Mouse (Mus musculus): ENCODE data around the gene Tbl3. TPM values are rescaled to one million over a fixed set of nuclear protein-coding genes. Genes with fewer than 3 reads are reported as not detected.
A peak's percentile ranks its signal among the peaks of the same experiment; 100 is the strongest.
"Not testable (repeated sequence)": the region's sequence is repeated elsewhere in the genome, so short reads cannot be mapped to it uniquely, and the experiment has no call there.

Gene Tbl3
- polyA plus RNA-seq, 1 experiment from 2014 or later = 50.5 TPM

DNA sequence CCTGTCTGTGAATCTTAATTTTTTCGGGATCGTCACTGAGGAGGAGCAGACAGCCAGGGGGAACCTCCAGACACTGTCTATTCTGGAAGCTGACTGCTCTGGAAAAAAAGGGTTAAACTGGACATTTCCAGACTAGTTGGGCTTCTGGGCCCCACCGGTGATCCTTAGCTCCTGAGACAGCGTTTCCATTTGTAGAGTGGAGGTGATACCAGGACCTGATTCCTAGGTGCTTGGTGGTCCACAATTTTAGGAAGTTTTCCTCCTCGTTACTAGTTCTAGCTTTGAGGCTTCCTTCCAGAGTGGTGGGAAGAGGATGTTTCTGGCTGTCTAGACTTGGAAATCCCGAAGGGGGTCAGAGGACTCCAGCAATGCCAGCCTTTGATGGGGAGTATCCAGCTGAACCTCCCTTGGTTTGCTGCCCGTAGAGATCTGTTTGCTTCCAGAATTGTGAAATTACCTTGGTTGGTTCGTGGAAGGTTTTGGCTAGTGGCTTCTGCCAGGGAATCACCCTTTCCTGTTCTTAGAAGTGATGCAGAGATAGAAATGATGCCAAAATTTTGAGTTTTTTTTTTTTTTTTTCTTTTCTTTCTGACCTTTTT is 37.1 kb downstream of the Tbl3 start:
- TF ChIP-seq CTCF (IDR thresholded peaks at IDR 0.05; ENCODE audit: low read depth) = no peak
- H3K27ac ChIP-seq = peak overlapping the region; percentile 89
- H3K9me3 ChIP-seq (replicated peaks; ENCODE audit: low read length) = no peaks in the 10 kb centered on the region
- 6% methylated on average over 8 of the region's 8 CpGs for WGBS
- peak overlapping the region; percentile 98 for H3K4me3 ChIP-seq (replicated peaks; ENCODE audit: low read depth, low read length)
- DNase-seq (ENCODE audit: low spot score) (no peak), ATAC-seq (replicated peaks; ENCODE audit: low FRiP score, low read depth) (no peak)
- H3K27me3 ChIP-seq (ENCODE audit: insufficient read depth, low read length) = no peaks in the 10 kb centered on the region
- H3K9ac ChIP-seq (ENCODE audit: low read depth, low read length) = peak overlapping the region; percentile 93
- H3K36me3 ChIP-seq (ENCODE audit: insufficient read depth, low read length) = no peaks in the 10 kb centered on the region
- peaks cover 21% of the 10 kb centered on the region for H3K4me1 ChIP-seq (replicated peaks; ENCODE audit: insufficient read depth, low read length)
- H3K4me2 ChIP-seq (ENCODE audit: low read length) = peak overlapping the region; percentile 74

DNA sequence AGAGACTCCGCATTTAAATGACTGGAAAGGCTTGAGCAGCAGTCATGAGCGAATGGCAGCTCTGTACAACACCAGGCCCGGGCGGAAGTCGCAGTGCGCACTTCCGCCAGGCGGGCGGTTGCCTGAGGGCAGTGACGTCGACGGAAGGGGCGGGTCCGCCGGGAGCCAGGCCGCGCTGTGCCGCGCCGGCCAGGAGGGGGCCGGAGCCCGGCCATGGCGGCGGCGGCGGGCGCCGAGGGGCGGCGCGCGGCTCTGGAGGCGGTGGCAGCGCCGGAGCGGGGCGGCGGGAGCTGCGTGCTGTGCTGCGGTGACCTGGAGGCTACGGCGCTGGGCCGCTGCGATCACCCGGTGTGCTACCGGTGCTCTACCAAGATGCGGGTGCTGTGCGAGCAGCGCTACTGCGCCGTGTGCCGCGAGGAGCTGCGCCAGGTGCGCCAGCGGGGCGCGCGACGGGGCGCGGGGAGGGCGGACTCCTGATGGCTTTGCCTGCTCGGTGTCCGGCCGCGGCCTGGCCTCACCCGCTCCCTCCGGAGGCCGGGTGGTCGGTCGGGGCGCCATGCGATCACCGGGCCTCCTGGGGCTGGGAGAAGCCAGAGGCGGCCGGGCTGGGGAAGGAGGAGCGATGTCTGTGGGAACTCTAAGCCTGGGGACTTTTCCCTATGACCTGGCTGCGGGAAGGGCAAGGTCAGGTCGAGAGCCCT is 37.8 kb downstream of the Tbl3 start, which contains the start of gene Zfp598:
Gene Zfp598 (plus strand): TSS at position 143 of the 701 bp plus-strand sequence.
- ATAC-seq (replicated peaks; ENCODE audit: low FRiP score, low read depth) (peak; percentile 97), DNase-seq (ENCODE audit: low spot score) (peak; percentile 98)
- Histone ChIP-seq H3K27me3 (ENCODE audit: insufficient read depth, low read length) (no peaks in the 10 kb centered on the region), H3K4me2 (ENCODE audit: low read length) (peak within 1 kb of the TSS; percentile 74), H3K36me3 (ENCODE audit: insufficient read depth, low read length) (no peaks in the 10 kb centered on the region), H3K4me3 (replicated peaks; ENCODE audit: low read depth, low read length) (peak within 1 kb of the TSS; percentile 98), H3K9ac (ENCODE audit: low read depth, low read length) (peak within 1 kb of the TSS; percentile 93), H3K9me3 (replicated peaks; ENCODE audit: low read length) (no peaks in the 10 kb centered on the region), H3K27ac (peak within 1 kb of the TSS; percentile 89), H3K4me1 (replicated peaks; ENCODE audit: insufficient read depth, low read length) (peaks cover 21% of the 10 kb centered on the region)
- under 1% methylated on average over 68 of the region's 80 CpGs for WGBS
- peak; percentile 41 for TF ChIP-seq CTCF (IDR thresholded peaks at IDR 0.05; ENCODE audit: low read depth)

DNA sequence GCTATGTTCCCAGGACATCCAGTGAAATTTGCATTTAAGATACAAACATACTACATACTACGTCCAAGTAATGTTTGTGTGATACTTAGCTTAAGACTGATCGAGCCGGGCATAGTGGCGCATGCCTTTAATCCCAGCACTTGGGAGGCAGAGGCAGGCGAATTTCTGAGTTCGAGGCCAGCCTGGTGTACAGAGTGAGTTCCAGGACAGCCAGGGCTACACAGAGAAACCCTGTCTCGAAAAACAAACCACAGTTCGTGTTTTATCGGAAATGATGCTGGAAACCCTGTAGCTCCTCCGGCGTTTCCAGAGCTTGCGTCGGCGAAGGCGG is 38.3 kb downstream of the Tbl3 start:
- WGBS = 10% methylated on average over 15 of the region's 15 CpGs

DNA sequence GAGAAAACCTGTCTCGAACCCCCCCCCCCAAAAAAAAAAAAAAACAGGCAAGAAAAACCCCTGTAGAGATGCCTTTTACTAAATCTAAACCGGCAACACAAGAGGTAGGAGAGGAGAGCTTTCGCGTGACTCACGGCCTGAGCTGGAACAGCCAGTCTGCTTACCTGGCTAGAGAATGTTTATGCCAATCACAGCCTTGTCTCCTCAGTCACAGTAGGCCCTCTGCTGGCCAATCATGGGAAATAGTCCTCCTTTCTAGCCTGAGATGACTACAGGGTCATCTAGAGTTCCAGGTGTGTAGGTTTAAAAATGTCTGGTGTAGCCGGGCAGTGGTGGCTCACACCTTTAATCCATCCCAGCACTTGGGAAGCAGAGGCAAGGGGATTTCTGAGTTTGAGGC is 40.0 kb downstream of the Tbl3 start:
- ATAC-seq (replicated peaks; ENCODE audit: low FRiP score, low read depth) = no peak; the same call in 1 of the 2 replicates
- peaks cover 20% of the 10 kb centered on the region for H3K4me1 ChIP-seq (replicated peaks; ENCODE audit: insufficient read depth, low read length)

More for the DNA sequence above, 38.3 kb downstream of the Tbl3 start:
- H3K36me3 ChIP-seq (ENCODE audit: insufficient read depth, low read length); H3K27me3 ChIP-seq (ENCODE audit: insufficient read depth, low read length); ATAC-seq (replicated peaks; ENCODE audit: low FRiP score, low read depth); DNase-seq (ENCODE audit: low spot score); H3K9me3 ChIP-seq (replicated peaks; ENCODE audit: low read length): not testable (repeated sequence)
- Histone ChIP-seq H3K27ac (peak overlapping the region; percentile 89), H3K9ac (ENCODE audit: low read depth, low read length) (peak overlapping the region; percentile 93; the same call in 1 of the 2 replicates), H3K4me3 (replicated peaks; ENCODE audit: low read depth, low read length) (peak overlapping the region; percentile 98), H3K4me1 (replicated peaks; ENCODE audit: insufficient read depth, low read length) (peaks cover 21% of the 10 kb centered on the region), H3K4me2 (ENCODE audit: low read length) (peak overlapping the region; percentile 74)

DNA sequence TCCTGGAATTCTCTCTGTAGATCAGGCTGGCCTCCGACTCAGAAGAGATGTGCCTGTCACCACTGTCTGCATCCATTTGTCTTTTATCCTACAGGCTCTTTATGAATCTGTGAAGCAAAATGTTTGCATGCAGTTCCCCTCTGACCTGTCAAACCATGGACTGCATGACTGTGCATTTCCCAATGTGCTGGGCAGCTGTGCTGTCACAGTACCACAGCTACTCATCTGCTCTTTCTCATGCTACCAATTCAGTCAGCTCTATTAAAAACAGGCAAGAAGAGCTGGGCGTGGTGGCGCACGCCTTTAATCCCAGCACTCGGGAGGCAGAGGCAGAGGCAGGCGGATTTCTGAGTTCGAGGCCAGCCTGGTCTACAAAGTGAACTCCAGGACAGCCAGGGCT is 40.4 kb downstream of the Tbl3 start:
- H3K9ac ChIP-seq (ENCODE audit: low read depth, low read length); H3K4me3 ChIP-seq (replicated peaks; ENCODE audit: low read depth, low read length); ATAC-seq (replicated peaks; ENCODE audit: low FRiP score, low read depth); H3K9me3 ChIP-seq (replicated peaks; ENCODE audit: low read length); H3K27ac ChIP-seq; DNase-seq (ENCODE audit: low spot score); H3K4me2 ChIP-seq (ENCODE audit: low read length); H3K27me3 ChIP-seq (ENCODE audit: insufficient read depth, low read length); H3K36me3 ChIP-seq (ENCODE audit: insufficient read depth, low read length): not testable (repeated sequence)
- H3K4me1 ChIP-seq (replicated peaks; ENCODE audit: insufficient read depth, low read length) = peaks cover 15% of the 10 kb centered on the region
- 72% methylated on average over 7 of the region's 7 CpGs for WGBS

More for the DNA sequence above, 40.0 kb downstream of the Tbl3 start:
- Histone ChIP-seq H3K9ac (ENCODE audit: low read depth, low read length) (no peak overlapping the region), H3K27ac (no peak overlapping the region), H3K27me3 (ENCODE audit: insufficient read depth, low read length) (no peaks in the 10 kb centered on the region), H3K4me2 (ENCODE audit: low read length) (no peak overlapping the region), H3K36me3 (ENCODE audit: insufficient read depth, low read length) (no peaks in the 10 kb centered on the region), H3K9me3 (replicated peaks; ENCODE audit: low read length) (no peaks in the 10 kb centered on the region), H3K4me3 (replicated peaks; ENCODE audit: low read depth, low read length) (no peak overlapping the region)
- WGBS = 33% methylated on average over 6 of the region's 6 CpGs
- peak; percentile 85 for TF ChIP-seq CTCF (IDR thresholded peaks at IDR 0.05; ENCODE audit: low read depth)
- peak; percentile 86 for DNase-seq (ENCODE audit: low spot score)

DNA sequence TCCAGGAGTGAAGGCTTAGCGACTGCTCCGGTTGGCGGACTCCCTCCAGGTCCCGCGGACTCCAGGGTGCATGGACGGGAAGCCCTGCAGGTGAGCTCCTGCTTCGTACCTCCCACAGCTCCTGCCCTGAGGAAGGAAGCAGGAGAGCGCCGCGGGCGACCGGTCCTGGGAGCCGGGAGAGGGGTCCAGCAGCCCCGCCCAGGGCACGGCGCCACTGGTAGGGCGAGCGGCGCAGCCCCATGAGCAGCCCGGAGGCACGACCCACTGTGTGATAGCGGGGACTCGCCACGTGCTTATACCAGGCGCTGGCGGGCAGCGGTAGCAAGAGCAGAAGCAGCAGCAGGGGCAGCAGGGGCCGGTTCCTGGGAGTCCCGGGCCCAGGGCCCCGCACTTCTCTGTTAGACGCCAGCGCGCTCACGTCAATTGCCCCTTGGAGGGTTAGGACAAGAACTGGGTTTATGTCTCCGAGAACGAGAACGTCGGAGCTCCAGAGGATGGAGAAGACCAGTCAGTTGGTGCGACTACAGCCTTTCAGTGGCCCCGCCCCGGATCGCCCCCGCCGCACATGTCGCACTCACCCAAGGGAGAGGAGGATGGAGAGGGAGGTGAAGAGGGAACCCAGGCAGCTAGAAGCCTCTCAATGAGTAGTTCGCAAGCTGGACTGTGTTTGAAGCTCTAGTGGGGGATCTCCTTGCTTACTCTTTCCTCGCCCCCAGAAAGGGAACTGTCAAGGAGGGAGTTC is 49.3 kb downstream of the Tbl3 start, which contains the start of gene Npw:
Gene Npw (minus strand): TSS at position 441 of the 742 bp plus-strand sequence.
- peaks cover 10% of the 10 kb centered on the region for H3K4me1 ChIP-seq (replicated peaks; ENCODE audit: insufficient read depth, low read length)
- no peak within 1 kb of the TSS for H3K27ac ChIP-seq
- H3K4me2 ChIP-seq (ENCODE audit: low read length) = peak within 1 kb of the TSS; percentile 64
- 3% methylated on average over 47 of the region's 47 CpGs for WGBS
- H3K9me3 ChIP-seq (replicated peaks; ENCODE audit: low read length) = no peaks in the 10 kb centered on the region
- ATAC-seq (replicated peaks; ENCODE audit: low FRiP score, low read depth) = peak; percentile 52
- no peaks in the 10 kb centered on the region for H3K36me3 ChIP-seq (ENCODE audit: insufficient read depth, low read length)
- H3K4me3 ChIP-seq (replicated peaks; ENCODE audit: low read depth, low read length) = peak within 1 kb of the TSS; percentile 34
- peaks cover 5% of the 10 kb centered on the region; the same call in 1 of the 2 replicates for H3K27me3 ChIP-seq (ENCODE audit: insufficient read depth, low read length)
- TF ChIP-seq CTCF (IDR thresholded peaks at IDR 0.05; ENCODE audit: low read depth) = no peak
- no peak for DNase-seq (ENCODE audit: low spot score)
- H3K9ac ChIP-seq (ENCODE audit: low read depth, low read length) = 0 out of 2 replicates have a peak within 1 kb of the TSS, but pooled peaks have one; percentile 9
